Mouse (Mus musculus): Measurements from ENCODE around the gene Sema4d. TPM values are rescaled to one million over a fixed set of nuclear protein-coding genes. Genes with fewer than 3 reads are reported as not detected.

The Sema4d gene
- polyA plus RNA-seq, 1 experiment, result 7.5 TPM

DNA sequence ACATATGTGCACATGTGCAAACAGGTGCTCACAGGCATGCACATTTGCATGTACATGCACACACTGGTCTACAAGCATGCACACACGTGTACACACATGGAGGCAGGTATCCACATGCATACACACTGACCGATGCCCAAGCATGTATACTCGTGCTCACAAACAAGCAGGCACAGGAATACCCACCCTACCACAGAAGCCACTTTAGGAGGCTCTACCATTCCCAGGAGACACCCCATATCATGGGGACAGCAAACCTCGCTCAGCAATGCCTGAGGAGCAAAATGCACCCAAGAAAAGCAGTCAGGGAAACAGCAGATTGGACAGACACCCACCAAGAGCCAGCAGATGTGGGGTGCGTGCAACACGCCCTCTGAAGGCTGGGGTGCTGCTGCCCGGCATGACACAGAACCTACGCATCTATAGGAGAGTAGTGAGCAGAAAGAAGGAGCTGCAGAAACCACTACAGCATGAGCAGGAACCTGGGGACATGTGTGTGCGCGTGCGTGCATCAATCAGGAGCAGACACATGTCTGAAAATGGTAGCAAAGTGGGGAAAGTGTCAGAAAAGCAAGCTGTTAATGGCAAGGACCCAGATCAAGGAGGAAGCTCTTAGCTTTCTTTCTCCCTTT is 15.1 kb downstream of the Sema4d start:
- DNase-seq (ENCODE audit: low read depth), result no peak

- no peak for DNase-seq (ENCODE audit: low read depth)
Observed at GRCm38 (mm10) chr13:51777738-51778274, 15.7 kb downstream of the Sema4d start.

- DNase-seq (ENCODE audit: low read depth), result peak; percentile 84
Observed at GRCm38 (mm10) chr13:51777048-51777737, 16.4 kb downstream of the Sema4d start.

GRCm38 (mm10) chr13:51776160-51776737 is 17.3 kb downstream of the Sema4d start:
- peak; percentile 84 for DNase-seq (ENCODE audit: low read depth)

DNA sequence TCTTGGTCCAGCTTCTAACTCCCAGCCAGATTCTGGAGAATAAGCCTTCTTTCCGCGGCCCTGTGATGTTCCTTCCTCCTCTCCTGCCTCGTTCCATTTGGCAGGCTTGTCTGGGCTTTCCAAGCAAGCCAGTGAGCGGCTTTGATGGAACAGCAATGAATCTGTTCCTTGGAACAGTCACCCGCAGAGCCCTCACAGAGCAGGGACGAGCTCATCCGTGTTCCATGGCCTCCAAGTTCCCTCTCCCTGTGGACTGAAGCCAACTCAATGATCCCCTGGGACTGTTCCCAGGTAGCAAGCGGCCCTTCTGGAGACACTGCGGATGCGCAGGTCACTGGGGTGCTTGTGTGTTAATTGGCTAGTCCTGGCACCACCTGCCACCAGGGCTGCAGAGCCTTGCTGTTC is 21.7 kb downstream of the Sema4d start:
- DNase-seq (ENCODE audit: low read depth), result no peak

GRCm38 (mm10) chr13:51770647-51771427 is 22.7 kb downstream of the Sema4d start:
- DNase-seq (ENCODE audit: low read depth), result no peak

DNA sequence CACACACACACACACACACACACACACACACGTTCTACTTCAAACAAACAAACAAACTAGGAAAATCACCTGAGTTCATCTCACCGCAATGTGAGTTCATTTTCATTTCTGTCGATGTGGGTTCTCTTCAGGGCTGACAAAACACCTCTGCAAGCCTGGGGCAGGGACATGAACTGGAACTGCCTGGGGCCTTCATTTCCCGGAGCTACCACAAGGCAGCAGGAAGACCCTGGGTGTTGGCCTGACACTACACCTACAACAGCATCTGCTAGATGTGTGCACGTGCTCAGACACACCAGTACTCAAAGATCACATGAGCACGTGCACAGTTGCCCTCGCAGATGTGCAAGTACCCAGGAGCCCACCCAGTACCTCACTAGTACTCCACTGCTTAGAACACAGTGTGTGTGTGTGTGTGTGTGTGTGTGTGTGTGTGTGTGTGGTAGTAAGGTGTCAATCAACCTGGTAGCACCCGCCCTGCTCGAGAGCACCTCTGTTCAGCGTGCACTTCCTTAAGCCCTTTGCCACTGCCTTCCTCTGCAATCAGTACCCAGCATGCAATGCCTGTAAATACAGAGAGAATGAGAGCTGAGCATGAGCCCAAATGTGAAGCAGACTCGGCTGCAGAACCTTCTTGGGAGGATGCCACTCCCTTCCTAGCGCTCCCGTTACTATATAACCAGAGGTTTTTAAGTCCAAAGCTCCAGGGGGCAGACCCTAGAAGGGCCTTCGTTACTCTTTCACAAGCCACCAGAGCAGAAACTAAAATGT is 25.4 kb downstream of the Sema4d start:
- DNase-seq (ENCODE audit: low read depth), result no peak

- DNase-seq (ENCODE audit: low read depth), result no peak
Observed at GRCm38 (mm10) chr13:51767513-51767912, 26.0 kb downstream of the Sema4d start.

DNA sequence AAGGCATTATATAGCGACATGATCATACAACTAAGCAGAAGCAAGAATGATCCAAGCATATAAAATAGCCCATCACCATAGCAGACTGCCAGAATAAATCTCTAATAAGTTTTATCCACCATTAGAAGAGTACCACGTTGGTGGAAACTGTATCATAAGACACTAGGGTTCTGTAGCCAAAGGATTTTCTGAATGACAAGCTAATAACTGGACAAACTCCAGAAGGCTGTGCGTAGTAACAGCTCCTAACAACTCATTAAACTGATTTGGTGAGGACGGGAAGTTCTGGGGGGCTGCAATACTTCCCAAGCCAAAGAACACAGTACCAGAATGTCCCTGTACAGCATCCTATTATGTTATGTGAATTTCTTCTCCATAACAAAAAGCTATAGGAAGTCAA is 26.8 kb downstream of the Sema4d start:
- no peak for DNase-seq (ENCODE audit: low read depth)

- no peak for DNase-seq (ENCODE audit: low read depth)
Observed at GRCm38 (mm10) chr13:51765369-51765768, 28.2 kb downstream of the Sema4d start.

DNA sequence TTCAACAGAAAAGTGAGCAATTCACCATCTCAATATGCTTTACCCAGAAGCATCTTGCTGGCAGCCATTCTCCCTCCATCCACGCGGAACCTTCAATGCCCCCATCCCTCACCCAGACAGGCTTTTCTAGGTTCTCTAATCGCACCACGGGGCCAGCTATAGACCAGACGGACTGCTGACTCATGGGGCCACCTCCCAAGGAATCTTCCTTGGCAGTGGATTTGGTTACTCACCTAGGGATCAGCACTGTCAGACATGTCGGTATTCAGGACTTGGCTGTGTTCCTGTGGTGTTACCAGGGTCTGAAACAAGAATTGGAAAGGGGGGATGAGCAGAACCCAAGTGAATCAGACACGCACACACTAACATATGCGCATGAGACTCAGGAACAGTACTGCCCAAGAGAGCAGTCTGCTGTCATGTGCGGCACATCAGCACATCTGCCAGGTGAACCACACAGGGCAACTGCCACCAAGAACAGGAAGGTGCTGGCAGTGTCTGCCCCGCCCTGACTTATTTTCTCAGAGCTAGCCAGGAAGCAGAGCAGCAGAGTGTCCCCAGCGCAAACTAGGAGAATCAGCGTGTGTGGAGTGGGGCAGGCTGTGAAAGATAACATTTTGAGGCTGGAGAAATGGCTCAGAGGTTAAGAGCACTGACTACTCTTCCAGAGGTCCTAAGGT is 30.4 kb downstream of the Sema4d start:
- DNase-seq (ENCODE audit: low read depth), result no peak

DNA sequence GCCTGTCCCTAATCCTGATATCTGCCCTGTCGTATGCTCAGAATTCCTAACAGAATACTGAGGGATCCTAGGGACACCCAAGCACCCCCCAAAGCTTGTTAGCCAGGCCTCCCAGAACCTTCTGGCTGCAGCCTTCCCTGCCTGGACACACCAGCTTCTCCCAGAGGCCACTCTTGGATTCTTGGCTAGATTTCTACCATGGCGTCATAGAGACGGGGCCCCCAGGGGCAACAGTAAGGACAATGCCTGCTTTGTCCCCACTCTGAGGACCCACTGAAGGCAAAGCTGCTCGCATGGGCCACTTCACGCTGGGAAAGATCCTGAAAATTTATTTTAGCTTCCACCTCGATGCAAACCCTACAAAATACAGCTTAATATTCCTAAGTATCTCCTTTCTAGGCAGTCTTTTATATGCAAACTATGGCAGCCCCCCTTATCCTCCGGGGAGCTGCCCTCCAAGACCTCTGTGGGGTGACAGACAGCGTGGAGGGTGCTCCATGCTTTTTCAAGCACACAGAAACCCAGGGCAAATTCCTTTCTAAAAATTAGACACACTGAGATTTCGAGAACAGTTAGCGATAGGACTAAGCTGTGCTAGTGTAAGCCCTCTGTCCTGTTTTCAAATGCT is 32.2 kb downstream of the Sema4d start:
- no peak for DNase-seq (ENCODE audit: low read depth)

GRCm38 (mm10) chr13:51759256-51759987 is 34.1 kb downstream of the Sema4d start:
- DNase-seq (ENCODE audit: low read depth), result no peak

- DNase-seq (ENCODE audit: low read depth), result no peak
Observed at GRCm38 (mm10) chr13:51758428-51758827, 35.1 kb downstream of the Sema4d start.

- DNase-seq (ENCODE audit: low read depth), result no peak
Observed at GRCm38 (mm10) chr13:51757099-51757498, 36.4 kb downstream of the Sema4d start.

DNA sequence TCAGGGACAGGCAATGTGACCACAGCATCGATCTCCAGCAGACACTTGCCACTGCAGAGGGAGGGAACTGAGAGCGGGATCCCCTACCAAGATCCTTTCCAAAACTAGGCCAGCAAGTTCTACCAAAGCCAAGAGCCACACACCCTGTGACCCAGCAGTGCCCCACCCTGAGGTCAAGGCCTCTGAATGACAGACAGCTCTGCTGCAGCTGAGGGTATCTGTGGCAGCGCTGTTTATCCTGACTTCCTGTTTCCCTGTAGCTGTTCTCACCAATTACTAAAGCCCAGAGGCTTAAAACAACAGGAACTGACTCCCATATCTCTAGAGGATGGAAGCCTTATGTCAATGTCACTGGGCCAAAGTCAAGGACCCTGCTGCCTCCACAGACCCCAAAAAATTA is 37.0 kb downstream of the Sema4d start:
- no peak for DNase-seq (ENCODE audit: low read depth)

DNA sequence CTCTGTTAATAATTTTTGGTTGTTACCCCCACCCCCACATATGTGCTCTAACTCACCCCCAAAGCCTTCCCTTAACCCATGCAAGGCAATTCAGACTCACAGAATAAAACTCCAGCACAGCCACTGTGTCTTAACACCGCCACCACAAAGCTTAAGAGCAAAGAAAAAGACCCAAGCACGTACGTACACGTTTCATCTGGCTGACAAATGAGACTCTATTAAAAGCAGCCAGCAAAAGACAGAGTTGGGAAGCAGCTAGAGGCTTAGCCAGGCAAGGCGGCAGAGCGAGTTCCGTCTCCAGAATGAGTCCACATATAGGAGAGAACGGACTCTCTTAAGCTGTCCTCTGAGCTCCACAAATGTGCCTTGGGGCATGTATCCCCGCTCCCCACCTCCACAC is 37.5 kb downstream of the Sema4d start:
- no peak for DNase-seq (ENCODE audit: low read depth)

DNA sequence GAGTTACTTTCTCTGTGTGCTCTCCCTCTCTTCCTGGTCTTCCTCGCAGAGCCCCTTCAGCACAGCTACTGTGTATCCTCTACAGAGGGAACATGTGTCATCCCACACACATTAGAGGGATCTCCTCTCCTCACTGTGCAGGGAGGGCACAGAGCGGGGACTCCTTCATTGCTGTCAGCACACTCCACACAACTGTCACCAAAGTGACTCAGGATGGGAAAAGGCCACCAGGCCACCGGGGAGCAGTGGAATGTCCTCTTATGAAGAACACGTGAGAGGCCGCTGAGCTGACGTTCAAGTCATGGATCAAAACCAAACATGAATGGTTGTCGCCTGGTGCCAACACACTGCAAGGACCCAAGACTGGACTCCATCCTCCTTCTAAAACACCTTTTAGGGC is 38.0 kb downstream of the Sema4d start:
- no peak for DNase-seq (ENCODE audit: low read depth)

DNA sequence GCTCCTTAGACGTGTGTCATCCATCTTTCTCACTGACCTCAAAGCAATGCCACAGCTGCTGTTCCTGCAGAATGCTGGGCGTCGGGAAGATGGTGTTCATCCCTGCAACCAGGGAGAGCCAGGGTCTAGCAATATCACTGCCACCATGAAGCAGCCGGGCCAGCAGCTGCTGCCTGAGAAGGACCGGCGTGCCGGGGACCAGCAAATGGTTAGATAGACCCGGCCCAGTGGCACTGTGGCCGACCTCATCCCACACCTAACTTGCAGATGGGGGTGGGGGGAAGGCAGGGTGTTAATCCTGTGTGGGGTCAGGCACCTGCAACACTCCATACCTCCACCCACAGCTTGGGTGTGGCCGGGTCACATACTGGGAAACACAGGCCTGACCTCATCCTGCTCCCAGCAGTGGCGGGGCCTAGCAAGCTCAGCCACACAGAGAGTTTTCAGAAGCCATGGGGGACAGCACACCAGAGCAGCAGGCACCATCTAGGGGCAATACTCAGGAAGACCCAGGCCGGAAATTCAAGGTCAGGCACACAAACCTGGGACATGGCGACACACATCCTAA is 38.9 kb downstream of the Sema4d start:
- DNase-seq (ENCODE audit: low read depth), result no peak
